Mouse (Mus musculus): Measurements from ENCODE around the gene Rps13.
A peak's percentile ranks its signal among the peaks of the same experiment; 100 is the strongest.

Gene Rps13

GRCm38 (mm10) chr7:116292377-116292776 lies 41.6 kb downstream of the Rps13 start:
- DNase-seq (ENCODE audit: low read depth, low spot score) = no peak

- DNase-seq (ENCODE audit: low read depth, low spot score) = no peak
Measured at GRCm38 (mm10) chr7:116290559-116290958, 43.4 kb downstream of the Rps13 start.

- no peak for DNase-seq (ENCODE audit: low read depth, low spot score)
Measured at GRCm38 (mm10) chr7:116288996-116289395, 45.0 kb downstream of the Rps13 start.

- peak; percentile 10 for DNase-seq (ENCODE audit: low read depth, low spot score)
Measured at GRCm38 (mm10) chr7:116287959-116288358, 46.0 kb downstream of the Rps13 start.

GRCm38 (mm10) chr7:116286611-116287355 lies 47.2 kb downstream of the Rps13 start:
- peak; percentile 38 for DNase-seq (ENCODE audit: low read depth, low spot score)

GRCm38 (mm10) chr7:116286173-116286572 lies 47.8 kb downstream of the Rps13 start:
- DNase-seq (ENCODE audit: low read depth, low spot score) = no peak

GRCm38 (mm10) chr7:116285216-116285615 lies 48.8 kb downstream of the Rps13 start:
- DNase-seq (ENCODE audit: low read depth, low spot score) = no peak

- no peak for DNase-seq (ENCODE audit: low read depth, low spot score)
Measured at GRCm38 (mm10) chr7:116282755-116283154, 51.2 kb downstream of the Rps13 start.
